Mouse (Mus musculus): ENCODE results near the gene Lin7a. TPM values are rescaled to one million over a fixed set of nuclear protein-coding genes. Genes with fewer than 3 reads are reported as not detected.
A peak's percentile ranks its signal among the peaks of the same experiment; 100 is the strongest.

The Lin7a gene
- 1.0 and 1.3 TPM in 2 replicates for polyA plus RNA-seq (2015; fragmentation: Nextera tagmentation; extraction: Ambion mirVana)

DNA sequence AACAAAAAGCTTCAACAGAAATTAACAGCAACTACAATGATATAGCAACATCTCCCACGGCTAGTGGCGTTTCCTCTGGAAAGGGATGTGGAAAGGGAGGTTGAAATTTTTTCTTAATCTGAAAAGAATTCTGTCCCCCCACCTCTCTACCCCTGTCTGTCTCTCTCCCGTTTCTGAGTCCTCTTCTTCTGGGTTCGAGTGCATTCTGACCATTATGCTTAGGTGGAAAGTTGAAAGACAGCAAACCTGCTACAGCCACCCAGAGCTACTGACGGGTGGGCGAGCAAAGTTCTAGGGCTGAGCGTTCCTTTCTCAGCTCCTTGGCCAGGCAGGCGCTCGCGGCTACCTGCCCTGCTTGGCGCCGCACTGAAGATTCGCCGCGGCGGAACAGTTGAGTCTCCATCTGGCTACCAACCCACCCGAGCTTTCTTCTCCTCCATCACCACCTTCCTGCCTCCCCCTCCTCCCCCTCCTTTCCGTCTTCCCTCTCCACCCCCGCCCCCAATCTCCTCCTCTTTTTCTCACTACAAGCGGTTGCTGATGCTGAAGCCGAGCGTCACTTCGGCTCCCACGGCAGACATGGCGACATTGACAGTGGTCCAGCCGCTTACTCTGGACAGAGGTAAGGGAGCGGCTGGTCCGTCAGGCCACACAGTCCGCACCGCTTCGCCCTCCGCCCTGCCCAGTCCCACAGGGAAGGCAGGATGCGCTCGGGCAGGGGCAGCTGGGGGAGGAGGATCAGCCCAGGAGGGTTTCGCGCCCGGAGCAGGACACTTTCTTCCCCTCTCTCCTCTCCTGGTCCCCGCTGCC, at the start of gene Lin7a:
Gene Lin7a (plus strand): TSS at position 366 of the 810 bp plus-strand sequence.
- Histone ChIP-seq H3K4me1 (replicated peaks) (no peaks in the 10 kb centered on the region), H3K36me3 (no peaks in the 10 kb centered on the region), H3K9me3 (replicated peaks) (no peaks in the 10 kb centered on the region), H3K4me2 (peak within 1 kb of the TSS; percentile 57), H3K27ac (peak within 1 kb of the TSS; percentile 64), H3K9ac (peak within 1 kb of the TSS; percentile 47; the same call in 1 of the 2 replicates), H3K4me3 (replicated peaks) (peak within 1 kb of the TSS; percentile 53), H3K27me3 (peaks cover 28% of the 10 kb centered on the region)
- DNase-seq: no peak
- ATAC-seq (ENCODE audit: low read depth): peak; percentile 51
- 3% methylated on average over 37 of the region's 38 CpGs for WGBS (ENCODE audit: insufficient replicate concordance)

DNA sequence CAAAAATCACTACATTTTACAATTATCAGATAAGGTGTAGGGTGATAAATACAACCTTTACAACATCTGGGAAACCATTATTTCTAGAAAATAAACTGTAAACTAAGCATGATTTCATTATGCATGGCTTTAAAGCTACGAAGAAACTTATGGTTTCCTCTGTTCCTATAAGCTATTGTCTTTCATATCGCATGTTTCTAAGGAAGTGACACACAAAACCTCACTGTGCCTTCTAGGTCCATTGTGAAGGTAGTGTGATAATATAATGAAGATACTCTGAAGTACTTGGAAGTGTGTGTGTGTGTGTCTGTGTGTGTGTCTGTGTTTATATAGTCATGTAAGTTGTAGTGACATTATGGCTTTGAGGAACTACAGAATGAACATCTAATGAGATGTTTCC, 49.8 kb upstream of the Lin7a start:
- no peak overlapping the region for H3K4me2 ChIP-seq
- no peak overlapping the region for H3K9ac ChIP-seq
- DNase-seq (no peak), ATAC-seq (ENCODE audit: low read depth) (no peak)
- no peaks in the 10 kb centered on the region for H3K27me3 ChIP-seq
- H3K4me1 ChIP-seq (replicated peaks): no peaks in the 10 kb centered on the region
- H3K4me3 ChIP-seq (replicated peaks): no peak overlapping the region
- no peak overlapping the region for H3K27ac ChIP-seq
- 64% methylated on average over 2 of the region's 2 CpGs for WGBS (ENCODE audit: insufficient replicate concordance)
- 0 out of 2 replicates have a peak, but pooled peaks cover 5% of the 10 kb centered on the region for H3K9me3 ChIP-seq (replicated peaks)
- no peaks in the 10 kb centered on the region for H3K36me3 ChIP-seq

DNA sequence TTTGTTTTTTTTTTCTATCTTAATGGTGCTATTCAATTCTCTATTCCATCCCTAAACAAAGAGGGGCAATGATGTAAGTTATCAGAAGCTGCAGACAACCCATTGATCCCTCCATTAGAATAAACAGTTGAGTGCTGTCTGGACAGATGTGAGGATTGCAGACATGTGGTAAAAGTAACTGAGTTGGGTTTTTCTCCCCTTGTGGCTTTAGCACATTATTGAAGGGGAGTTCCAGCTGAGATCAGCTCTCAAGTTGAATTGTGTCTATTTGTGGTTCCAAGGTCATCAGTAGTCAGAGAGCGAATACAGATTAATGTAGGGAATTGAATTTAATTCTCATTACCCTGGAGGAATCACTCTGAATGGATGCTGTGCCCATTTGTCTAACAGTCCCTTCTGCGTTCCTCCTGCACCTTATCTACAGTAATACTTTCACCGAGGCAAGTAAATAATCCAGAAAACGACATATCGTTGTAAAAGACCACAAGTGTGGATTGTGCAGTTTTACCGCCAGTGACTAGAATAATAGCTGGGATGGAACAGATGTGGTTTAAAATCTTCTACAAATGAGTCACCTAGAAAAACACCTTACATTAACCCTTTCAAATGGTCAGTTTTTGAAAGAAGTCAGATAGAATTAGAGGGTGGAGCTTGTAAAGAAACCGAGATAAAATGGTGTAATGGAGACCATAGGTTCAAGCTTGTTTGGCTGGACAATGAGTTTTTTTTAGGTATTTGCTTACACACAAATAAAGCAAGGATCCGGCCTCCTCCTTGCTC, 48.9 kb upstream of the Lin7a start:
- Histone ChIP-seq H3K27me3 (no peaks in the 10 kb centered on the region), H3K9ac (no peak overlapping the region), H3K4me2 (no peak overlapping the region), H3K9me3 (replicated peaks) (0 out of 2 replicates have a peak, but pooled peaks cover 5% of the 10 kb centered on the region), H3K27ac (no peak overlapping the region), H3K4me1 (replicated peaks) (no peaks in the 10 kb centered on the region), H3K4me3 (replicated peaks) (no peak overlapping the region), H3K36me3 (no peaks in the 10 kb centered on the region)
- no peak for ATAC-seq (ENCODE audit: low read depth)
- DNase-seq: no peak
- 71% methylated on average over 8 of the region's 8 CpGs for WGBS (ENCODE audit: insufficient replicate concordance)

DNA sequence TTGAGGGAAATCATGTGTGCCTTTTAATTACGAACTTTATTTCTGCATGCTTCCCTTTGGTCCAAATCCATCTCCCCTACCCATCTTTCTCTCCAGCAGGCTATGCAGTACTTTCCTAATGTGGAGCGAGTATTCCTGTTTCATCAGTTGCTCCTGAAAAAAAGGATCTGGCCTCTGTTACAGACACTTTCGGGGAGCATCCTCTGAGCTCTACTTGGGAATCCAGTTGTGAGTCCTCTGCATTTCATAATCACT, 48.4 kb upstream of the Lin7a start:
- DNase-seq: no peak

DNA sequence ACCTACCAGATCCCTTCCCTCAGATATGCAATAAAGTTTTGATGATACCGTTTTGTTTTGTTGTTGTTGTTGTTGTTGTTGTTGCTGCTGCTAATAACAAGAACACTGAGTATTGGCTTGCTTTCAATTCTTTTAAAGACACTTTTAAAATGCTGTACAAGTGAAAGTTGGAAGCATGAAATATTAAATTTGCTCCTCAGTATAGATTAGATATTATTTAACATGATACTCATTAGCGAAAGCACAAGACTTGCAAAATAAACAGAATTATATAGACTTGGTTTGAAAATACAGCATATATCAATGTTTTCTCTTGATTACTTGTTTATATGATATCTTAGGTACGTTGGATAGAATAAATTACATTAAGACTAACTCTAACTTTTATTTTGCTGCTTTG, 47.7 kb upstream of the Lin7a start:
- Histone ChIP-seq H3K27me3 (no peaks in the 10 kb centered on the region), H3K4me2 (no peak overlapping the region), H3K9ac (no peak overlapping the region), H3K36me3 (no peaks in the 10 kb centered on the region), H3K4me3 (replicated peaks) (no peak overlapping the region), H3K27ac (no peak overlapping the region), H3K9me3 (replicated peaks) (0 out of 2 replicates have a peak, but pooled peaks cover 5% of the 10 kb centered on the region), H3K4me1 (replicated peaks) (no peaks in the 10 kb centered on the region)
- ATAC-seq (ENCODE audit: low read depth): no peak
- no peak for DNase-seq
- 70% methylated on average over 3 of the region's 3 CpGs for WGBS (ENCODE audit: insufficient replicate concordance)

More for the DNA sequence above, 48.4 kb upstream of the Lin7a start:
- no peak overlapping the region for H3K27ac ChIP-seq
- H3K36me3 ChIP-seq: no peaks in the 10 kb centered on the region
- H3K4me3 ChIP-seq (replicated peaks): no peak overlapping the region
- 0 out of 2 replicates have a peak, but pooled peaks cover 5% of the 10 kb centered on the region for H3K9me3 ChIP-seq (replicated peaks)
- WGBS (ENCODE audit: insufficient replicate concordance): 56% methylated on average over 3 of the region's 3 CpGs
- no peak overlapping the region for H3K4me2 ChIP-seq
- ATAC-seq (ENCODE audit: low read depth): no peak
- no peaks in the 10 kb centered on the region for H3K27me3 ChIP-seq
- no peaks in the 10 kb centered on the region for H3K4me1 ChIP-seq (replicated peaks)
- no peak overlapping the region for H3K9ac ChIP-seq

DNA sequence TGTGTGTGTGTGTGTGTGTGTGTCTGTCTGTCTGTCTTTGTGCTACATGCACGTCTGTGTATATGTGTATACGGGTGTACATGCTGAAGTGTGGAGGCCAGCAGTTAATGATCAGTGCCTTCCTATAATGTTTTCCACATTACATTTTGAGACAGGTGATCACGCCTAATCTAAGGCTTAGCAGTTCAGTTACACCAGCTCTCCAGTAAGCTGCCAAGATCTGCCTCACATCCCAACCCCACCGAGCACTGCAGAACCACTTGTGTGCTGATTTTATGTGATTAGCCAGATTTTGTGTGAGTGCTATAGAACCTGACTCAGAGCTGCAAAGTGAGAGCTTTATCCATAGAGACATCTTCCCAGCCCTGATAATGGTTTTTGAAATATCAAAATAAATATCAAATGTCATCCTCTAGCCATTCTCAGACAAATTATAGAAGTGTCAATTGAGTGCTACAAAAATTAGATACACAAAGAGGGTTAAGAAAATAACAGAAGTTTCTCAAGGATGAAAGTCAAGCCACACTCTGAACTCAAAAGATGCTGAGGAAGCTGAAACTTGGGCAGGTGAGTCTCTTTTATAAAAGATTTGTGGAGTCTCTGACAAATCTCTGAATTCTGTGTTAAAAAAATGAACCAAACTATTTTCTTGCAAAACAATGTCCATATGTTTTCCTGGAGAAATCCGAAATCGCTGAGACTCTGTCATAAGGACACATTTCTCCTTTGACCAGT, 46.7 kb upstream of the Lin7a start:
- 0 out of 2 replicates have a peak, but pooled peaks cover 5% of the 10 kb centered on the region for H3K9me3 ChIP-seq (replicated peaks)
- ATAC-seq (ENCODE audit: low read depth) (no peak), DNase-seq (no peak)
- no peak overlapping the region for H3K4me3 ChIP-seq (replicated peaks)
- H3K36me3 ChIP-seq: no peaks in the 10 kb centered on the region
- H3K27ac ChIP-seq: no peak overlapping the region
- no peak overlapping the region for H3K9ac ChIP-seq
- no peaks in the 10 kb centered on the region for H3K4me1 ChIP-seq (replicated peaks)
- WGBS (ENCODE audit: insufficient replicate concordance): 74% methylated on average over 6 of the region's 6 CpGs
- H3K27me3 ChIP-seq: no peaks in the 10 kb centered on the region
- H3K4me2 ChIP-seq: no peak overlapping the region

DNA sequence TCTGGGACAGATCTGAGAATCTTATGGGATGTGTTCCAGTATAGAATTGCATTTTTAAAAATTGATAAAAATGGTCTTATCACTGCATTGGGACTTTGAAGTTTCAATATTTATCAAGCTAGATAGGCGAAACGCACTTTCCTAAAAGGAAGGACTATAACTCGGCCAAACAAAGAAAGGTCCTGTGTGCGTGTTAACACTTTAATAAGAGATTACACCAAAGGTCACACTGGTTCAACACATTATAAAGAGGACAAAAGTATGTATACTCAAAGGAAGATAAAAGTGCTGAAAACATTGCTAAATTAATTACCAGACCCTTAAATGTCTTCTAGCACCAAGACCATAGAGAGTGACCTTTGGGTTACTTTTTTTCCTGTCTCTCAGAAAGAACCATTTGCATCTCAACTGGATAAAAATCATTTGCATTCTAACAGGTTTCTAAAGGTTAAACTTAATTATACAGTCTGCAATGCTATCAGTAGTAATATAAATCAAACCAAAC, 46.1 kb upstream of the Lin7a start:
- WGBS (ENCODE audit: insufficient replicate concordance): 79% methylated on average over 4 of the region's 4 CpGs
- DNase-seq (no peak), ATAC-seq (ENCODE audit: low read depth) (no peak)
- Histone ChIP-seq H3K4me2 (no peak overlapping the region), H3K27me3 (no peaks in the 10 kb centered on the region), H3K4me1 (replicated peaks) (no peaks in the 10 kb centered on the region), H3K9me3 (replicated peaks) (0 out of 2 replicates have a peak, but pooled peaks cover 5% of the 10 kb centered on the region), H3K36me3 (no peaks in the 10 kb centered on the region), H3K4me3 (replicated peaks) (no peak overlapping the region), H3K27ac (no peak overlapping the region), H3K9ac (no peak overlapping the region)

DNA sequence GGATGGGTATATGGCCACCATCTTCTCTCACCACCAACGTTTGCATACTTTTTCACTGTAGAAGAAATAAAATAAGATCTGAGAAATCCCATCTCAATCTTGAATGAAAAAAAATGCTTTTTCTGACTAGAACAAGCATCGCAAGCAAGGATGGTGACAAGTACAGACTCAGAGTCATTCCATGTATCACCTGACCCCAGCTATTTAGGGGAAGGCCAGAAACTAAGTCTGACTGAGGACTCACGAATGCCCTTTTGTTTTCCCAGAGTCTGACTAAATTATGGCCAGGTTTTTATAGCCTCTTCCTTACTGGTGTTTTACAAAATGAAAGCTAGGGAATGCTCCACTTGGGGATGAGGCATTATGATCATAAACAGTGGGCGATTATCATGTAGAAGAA, 45.6 kb upstream of the Lin7a start:
- H3K36me3 ChIP-seq: no peaks in the 10 kb centered on the region
- 61% methylated on average over 4 of the region's 4 CpGs for WGBS (ENCODE audit: insufficient replicate concordance)
- H3K9ac ChIP-seq: no peak overlapping the region
- no peak for DNase-seq
- no peaks in the 10 kb centered on the region for H3K27me3 ChIP-seq
- no peak overlapping the region for H3K27ac ChIP-seq
- ATAC-seq (ENCODE audit: low read depth): no peak
- H3K4me2 ChIP-seq: no peak overlapping the region
- 0 out of 2 replicates have a peak, but pooled peaks cover 5% of the 10 kb centered on the region for H3K9me3 ChIP-seq (replicated peaks)
- no peaks in the 10 kb centered on the region for H3K4me1 ChIP-seq (replicated peaks)
- H3K4me3 ChIP-seq (replicated peaks): no peak overlapping the region

DNA sequence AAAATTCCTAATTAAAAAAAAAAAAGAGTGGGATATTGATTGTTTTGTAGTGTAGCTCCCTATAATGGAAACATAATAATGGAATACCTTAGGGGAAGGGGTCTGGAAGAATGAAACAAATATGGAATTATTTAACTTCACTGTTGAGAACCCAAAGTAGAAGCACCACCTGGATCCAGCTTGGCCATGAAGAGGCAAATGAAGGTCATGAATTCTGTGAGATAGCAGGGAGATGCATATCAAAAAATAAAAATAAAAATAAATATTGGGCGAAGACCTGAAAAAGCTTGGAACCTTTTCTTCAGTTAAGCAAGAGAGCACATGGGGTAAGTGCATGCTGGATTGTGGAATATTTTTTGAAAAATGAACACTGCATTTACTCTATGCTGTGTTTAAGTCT, 43.6 kb upstream of the Lin7a start:
- no peaks in the 10 kb centered on the region for H3K27me3 ChIP-seq
- H3K4me1 ChIP-seq (replicated peaks): no peaks in the 10 kb centered on the region
- no peak overlapping the region for H3K4me2 ChIP-seq
- no peak for DNase-seq
- H3K9me3 ChIP-seq (replicated peaks): 0 out of 2 replicates have a peak, but pooled peaks cover 5% of the 10 kb centered on the region
- 78% methylated on average over 1 of the region's 1 CpGs for WGBS (ENCODE audit: insufficient replicate concordance)
- no peak overlapping the region for H3K9ac ChIP-seq
- no peak overlapping the region for H3K4me3 ChIP-seq (replicated peaks)
- H3K36me3 ChIP-seq: no peaks in the 10 kb centered on the region
- no peak overlapping the region for H3K27ac ChIP-seq
- no peak for ATAC-seq (ENCODE audit: low read depth)

DNA sequence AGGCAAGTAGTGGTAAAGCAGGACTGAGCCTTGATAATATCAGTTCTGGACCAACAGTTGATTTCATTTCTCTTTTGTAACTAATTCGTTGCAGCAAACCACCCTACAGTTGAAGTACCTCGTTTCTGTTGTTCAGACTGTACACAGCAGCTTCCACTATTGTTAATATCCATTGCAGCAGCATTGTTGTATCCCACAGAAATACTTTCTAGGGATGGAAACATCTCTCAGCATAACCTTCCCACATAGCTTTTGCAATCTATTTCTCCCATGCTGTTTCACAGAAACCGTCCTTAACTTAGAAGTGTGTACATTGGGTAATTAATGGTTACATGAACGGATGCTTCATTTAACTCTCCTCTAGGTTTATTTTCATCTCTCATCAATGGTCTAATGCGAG, 42.7 kb upstream of the Lin7a start:
- ATAC-seq (ENCODE audit: low read depth): no peak
- no peaks in the 10 kb centered on the region for H3K27me3 ChIP-seq
- H3K4me3 ChIP-seq (replicated peaks): no peak overlapping the region
- no peak overlapping the region for H3K27ac ChIP-seq
- WGBS (ENCODE audit: insufficient replicate concordance): 56% methylated on average over 5 of the region's 5 CpGs
- H3K4me2 ChIP-seq: no peak overlapping the region
- DNase-seq: no peak
- H3K9me3 ChIP-seq (replicated peaks): no peaks in the 10 kb centered on the region
- no peaks in the 10 kb centered on the region for H3K4me1 ChIP-seq (replicated peaks)
- H3K36me3 ChIP-seq: no peaks in the 10 kb centered on the region
- H3K9ac ChIP-seq: no peak overlapping the region

DNA sequence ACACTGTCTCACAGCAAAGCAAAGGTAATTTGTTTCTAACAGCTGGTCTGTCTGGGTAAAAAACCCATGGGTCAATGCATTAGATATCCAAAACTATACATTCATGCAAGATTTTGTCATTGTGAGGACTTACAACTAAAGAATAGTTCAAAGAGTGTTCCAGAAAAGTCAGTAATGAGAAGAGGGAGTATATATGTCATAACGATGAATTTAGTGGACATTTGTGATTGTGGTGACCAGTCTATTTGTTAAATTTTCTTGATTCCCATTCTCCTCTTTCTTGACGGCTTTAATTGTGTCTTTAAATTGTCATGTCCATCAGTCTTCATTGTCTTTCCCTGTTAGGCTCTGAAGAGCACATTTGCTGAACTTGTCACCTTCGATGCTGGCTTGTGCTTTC, 42.1 kb upstream of the Lin7a start:
- H3K4me2 ChIP-seq: no peak overlapping the region
- no peak overlapping the region for H3K9ac ChIP-seq
- no peaks in the 10 kb centered on the region for H3K36me3 ChIP-seq
- H3K4me1 ChIP-seq (replicated peaks): no peaks in the 10 kb centered on the region
- ATAC-seq (ENCODE audit: low read depth): no peak
- no peaks in the 10 kb centered on the region for H3K27me3 ChIP-seq
- 67% methylated on average over 3 of the region's 3 CpGs for WGBS (ENCODE audit: insufficient replicate concordance)
- no peak overlapping the region for H3K27ac ChIP-seq
- no peak overlapping the region for H3K4me3 ChIP-seq (replicated peaks)
- no peaks in the 10 kb centered on the region for H3K9me3 ChIP-seq (replicated peaks)
- DNase-seq: no peak
